Mouse (Mus musculus) liver, adult 2 months (tissue): ENCODE data around the gene Usp20. TPM values are rescaled to one million over a fixed set of nuclear protein-coding genes. Genes with fewer than 3 reads are reported as not detected.

Experiments
- DNase-seq: peaks from one replicate; pipeline ENCODE4 v3.0.0-alpha.2; 2011; ENCODE audit warnings: low read depth, low spot score; ENCODE audit errors: extremely low read depth
- H3K27ac ChIP-seq: fragments of 200-500 bp; replicated peaks from 2 replicates; pipeline ENCODE4 v1.5.1; 2012; ENCODE audit warnings: low read depth, mild to moderate bottlenecking, control low read depth, inconsistent platforms, low read length; ENCODE audit not compliant: insufficient read depth
- H3K27me3 ChIP-seq: fragments of 200-500 bp; 2 replicates; pipeline ENCODE4 v1.6.1; 2012; ENCODE audit warnings: mild to moderate bottlenecking, moderate library complexity, low read length, inconsistent platforms; ENCODE audit not compliant: control insufficient read depth, insufficient read depth
- H3K36me3 ChIP-seq: fragments of 200-500 bp; 2 replicates; pipeline ENCODE4 v1.6.1; 2012; ENCODE audit warnings: low read length, inconsistent platforms; ENCODE audit not compliant: control insufficient read depth, insufficient read depth
- H3K4me1 ChIP-seq: fragments of 200-500 bp; 2 replicates; pipeline ENCODE4 v1.6.1; 2011; ENCODE audit warnings: low read length; ENCODE audit not compliant: control insufficient read depth, insufficient read depth
- H3K4me3 ChIP-seq: fragments of 200-500 bp; 2 replicates; pipeline ENCODE4 v1.5.1; 2011; ENCODE audit warnings: low read depth, mild to moderate bottlenecking, control low read depth, low read length, moderate library complexity; ENCODE audit not compliant: insufficient read depth
- H3K79me2 ChIP-seq: fragments of 200-500 bp; 2 replicates; pipeline ENCODE4 v1.6.1; 2012; ENCODE audit warnings: inconsistent platforms, mild to moderate bottlenecking, low read length, moderate library complexity; ENCODE audit not compliant: control insufficient read depth, insufficient read depth
- H3K9ac ChIP-seq: fragments of 200-500 bp; 2 replicates; pipeline ENCODE4 v1.6.1; 2012; ENCODE audit warnings: low read depth, mild to moderate bottlenecking, control low read depth, inconsistent platforms, low read length
- CTCF ChIP-seq: fragments of 200-500 bp; IDR thresholded peaks from 2 replicates; pipeline ENCODE4 v1.5.1; 2011; ENCODE audit warnings: low read depth, low read length, control low read depth
- POLR2A ChIP-seq: fragments of 200-500 bp; IDR thresholded peaks from 2 replicates; pipeline ENCODE4 v1.6.1; 2011; ENCODE audit warnings: low read length, control low read depth; ENCODE audit not compliant: insufficient read depth; ENCODE audit errors: extremely low read depth
- WGBS: fragments of 180-500 bp; shearing (Covaris S2); methylation state at CpG from one replicate; pipeline ENCODE4 v1.1.7; 2018; 5-methylcytosine and 5-hydroxymethylcytosine counted together
- polyA plus RNA-seq: library from polyadenylated mRNA; depleted of rRNA; stranded (reverse); fragments of >200 nt; gene quantifications from 2 replicates; pipeline ENCODE4 v1.2.3, GENCODE M21; 2012
- total RNA-seq: library from RNA; depleted of rRNA; stranded (reverse); fragments of >200 nt; gene quantifications from 2 replicates; pipeline ENCODE4 v1.2.3, GENCODE M21; 2014

The Usp20 gene
- total and polyA plus RNA-seq, 2 experiments = 3.0 to 6.0 TPM

DNA sequence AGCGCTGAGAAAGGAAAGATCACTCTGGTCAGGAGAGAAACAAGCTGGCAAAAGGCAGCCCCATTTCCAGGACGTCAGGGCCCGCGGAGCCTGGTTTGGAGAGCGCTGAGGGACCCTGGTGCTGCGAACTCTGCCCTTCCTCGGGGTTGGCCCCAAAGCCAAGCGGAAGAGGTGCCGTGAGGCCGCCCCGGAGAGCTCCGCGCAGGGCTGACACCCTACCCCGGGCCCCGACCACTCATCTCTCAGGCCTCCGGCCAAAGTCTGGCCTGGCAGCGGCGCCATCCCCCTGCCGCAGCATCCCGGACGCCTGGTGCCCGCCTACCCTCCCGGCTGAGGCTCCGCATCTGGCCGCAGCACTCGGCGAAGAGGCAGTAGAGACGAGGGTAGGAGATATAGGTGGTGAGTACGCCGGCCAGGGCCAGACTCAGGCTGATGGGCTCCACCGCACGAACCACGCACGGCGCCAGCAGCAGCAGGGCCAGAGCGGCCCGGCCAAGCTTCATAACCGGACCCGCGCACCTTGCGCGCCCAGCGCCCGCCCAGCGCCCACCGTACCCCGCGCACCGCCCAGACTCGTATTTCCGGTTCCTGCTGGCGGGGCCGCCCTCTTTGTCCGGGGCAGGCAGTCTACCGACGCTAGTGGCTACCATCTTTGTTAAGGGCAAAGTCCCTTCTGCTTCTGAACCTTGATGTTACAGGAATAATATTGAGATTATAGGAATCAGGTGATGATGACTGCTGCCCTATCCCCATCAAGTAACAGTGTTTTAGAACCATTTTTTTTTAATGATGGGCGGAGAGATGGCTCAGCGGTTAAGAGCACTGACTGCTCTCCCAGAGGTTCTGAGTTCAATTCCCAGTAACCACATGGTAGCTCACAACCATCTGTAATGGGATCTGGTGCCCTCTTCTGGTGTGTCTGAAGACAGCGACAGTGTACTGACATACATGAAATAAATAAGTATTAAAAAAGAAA lies 14.4 kb upstream of the Usp20 start, which contains the start of gene Tor1a:
Gene Tor1a, minus strand, starts transcription at position 582 of the 976 bp plus-strand sequence.
- H3K27ac ChIP-seq = peak within 1 kb of the TSS; percentile 98
- H3K27me3 ChIP-seq = no peaks in the 10 kb centered on the region
- H3K4me1 ChIP-seq = peaks cover 30% of the 10 kb centered on the region
- H3K79me2 ChIP-seq = peaks cover 17% of the 10 kb centered on the region; the same call in 1 of the 2 replicates
- peak within 1 kb of the TSS; percentile 100 for H3K4me3 ChIP-seq
- 2% methylated on average over 59 of the region's 59 CpGs for WGBS
- TF ChIP-seq CTCF = no peak
- TF ChIP-seq POLR2A = peak; percentile 89
- peak; percentile 75 for DNase-seq
- peaks cover 9% of the 10 kb centered on the region for H3K36me3 ChIP-seq
- H3K9ac ChIP-seq = peak within 1 kb of the TSS; percentile 100

GRCm38 (mm10) chr2:30983024-30983423 lies 945 bp downstream of the Usp20 start:
- Histone ChIP-seq H3K4me3 (no peak overlapping the region), H3K79me2 (no peaks in the 10 kb centered on the region; the same call in 1 of the 2 replicates), H3K4me1 (peaks cover 5% of the 10 kb centered on the region; the same call in 1 of the 2 replicates), H3K36me3 (peaks cover under 1% of the 10 kb centered on the region; the same call in 1 of the 2 replicates), H3K27ac (no peak overlapping the region), H3K9ac (no peak overlapping the region), H3K27me3 (no peaks in the 10 kb centered on the region)
- no peak for DNase-seq
- TF ChIP-seq CTCF (no peak), POLR2A (no peak)
- WGBS = 57% methylated on average over 7 of the region's 7 CpGs

- peaks cover 5% of the 10 kb centered on the region; the same call in 1 of the 2 replicates for H3K4me1 ChIP-seq
- DNase-seq = no peak
- TF ChIP-seq POLR2A (no peak), CTCF (no peak)
- H3K27ac ChIP-seq = no peak overlapping the region
- H3K36me3 ChIP-seq = no peaks in the 10 kb centered on the region
- no peaks in the 10 kb centered on the region; the same call in 1 of the 2 replicates for H3K79me2 ChIP-seq
- 49% methylated on average over 17 of the region's 17 CpGs for WGBS
- no peaks in the 10 kb centered on the region for H3K27me3 ChIP-seq
- no peak overlapping the region for H3K4me3 ChIP-seq
- H3K9ac ChIP-seq = no peak overlapping the region
Observed at GRCm38 (mm10) chr2:30985111-30986020, 3.3 kb downstream of the Usp20 start.

DNA sequence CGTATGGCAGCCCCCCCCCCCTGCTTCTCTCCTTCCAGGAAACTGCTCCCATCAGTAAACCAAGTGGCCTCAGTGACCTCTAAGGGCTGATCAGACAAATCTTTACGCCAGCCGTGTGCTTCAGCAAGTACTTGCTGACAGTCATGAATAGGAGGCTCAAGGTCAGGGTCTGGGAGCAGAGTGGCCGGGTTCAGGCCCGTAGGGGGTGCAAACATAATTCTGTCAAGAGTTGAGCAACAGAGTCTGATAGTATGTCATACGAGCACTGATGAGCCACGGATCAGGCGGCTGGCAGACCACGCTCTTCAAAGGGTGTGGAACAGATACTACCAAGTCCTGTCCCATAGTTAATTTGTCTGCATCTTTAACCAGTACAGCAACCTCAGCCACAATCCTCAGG lies 8.1 kb downstream of the Usp20 start:
- DNase-seq = no peak
- H3K27ac ChIP-seq = no peak overlapping the region
- no peak overlapping the region for H3K4me3 ChIP-seq
- no peaks in the 10 kb centered on the region for H3K79me2 ChIP-seq
- H3K9ac ChIP-seq = no peak overlapping the region
- TF ChIP-seq POLR2A (no peak), CTCF (no peak)
- H3K36me3 ChIP-seq = no peaks in the 10 kb centered on the region
- H3K4me1 ChIP-seq = no peaks in the 10 kb centered on the region
- 81% methylated on average over 9 of the region's 9 CpGs for WGBS
- no peaks in the 10 kb centered on the region for H3K27me3 ChIP-seq

GRCm38 (mm10) chr2:30994853-30995252 lies 12.8 kb downstream of the Usp20 start:
- H3K27me3 ChIP-seq = no peaks in the 10 kb centered on the region
- H3K4me3 ChIP-seq = no peak overlapping the region
- WGBS = 93% methylated on average over 4 of the region's 4 CpGs
- H3K36me3 ChIP-seq = no peaks in the 10 kb centered on the region
- no peaks in the 10 kb centered on the region for H3K4me1 ChIP-seq
- no peaks in the 10 kb centered on the region for H3K79me2 ChIP-seq
- TF ChIP-seq POLR2A = no peak
- no peak for TF ChIP-seq CTCF
- no peak for DNase-seq
- H3K27ac ChIP-seq = no peak overlapping the region
- no peak overlapping the region for H3K9ac ChIP-seq
